In genomic region chr1:63964519-63964918, GRCm38 (mm10) we compare ENCODE assay signal across 17 mouse cellular contexts.
A peak's percentile ranks its signal among the peaks of the same experiment; 100 is the strongest.
DNase-seq lines count a peak whose midpoint lies in the region; ATAC-seq lines count a peak whose summit lies in the region.
"Had no signal": no experiment of that assay in that cellular context is flagged by ENCODE, and none has a peak within 500 bp of the region (broad histone marks: within the 10 kb centered on the region; RNA-seq: fewer than 3 reads in every experiment).

No protein-coding gene starts in this region.

- WGBS in kidney, embryonic 14.5 days, result 68% methylated on average over 1 of the region's 1 CpGs

- H3K36me3 ChIP-seq in kidney, embryonic 14.5 days (ENCODE audit: control insufficient read depth, insufficient read depth, low read length), result no peaks in the 10 kb centered on the region
- H3K36me3 ChIP-seq: embryonic facial prominence, embryonic 13.5 days; forebrain, embryonic 12.5 days; limb, embryonic 12.5 days; liver, embryonic 15.5 days; midbrain, embryonic 13.5 days had no signal

- no peaks in the 10 kb centered on the region for H3K27me3 ChIP-seq in kidney, embryonic 14.5 days (ENCODE audit: control insufficient read depth, insufficient read depth, low read length)
- H3K27me3 ChIP-seq: embryonic facial prominence, embryonic 13.5 days; forebrain, embryonic 12.5 days; limb, embryonic 12.5 days; liver, embryonic 15.5 days; midbrain, embryonic 13.5 days had no signal

- no peak overlapping the region for H3K27ac ChIP-seq in kidney, embryonic 14.5 days (ENCODE audit: low read depth, low read length)
- H3K27ac ChIP-seq: embryonic facial prominence, embryonic 13.5 days; forebrain, embryonic 12.5 days; limb, embryonic 12.5 days; liver, embryonic 15.5 days; midbrain, embryonic 13.5 days had no signal

- ATAC-seq in kidney, embryonic 14.5 days (ENCODE audit: low FRiP score, low TSS enrichment), result peak; percentile 55
- ATAC-seq: midbrain, embryonic 13.5 days had no signal

- no peaks in the 10 kb centered on the region for H3K9me3 ChIP-seq in kidney, embryonic 14.5 days (ENCODE audit: control insufficient read depth, low read length)
- H3K9me3 ChIP-seq: embryonic facial prominence, embryonic 13.5 days; forebrain, embryonic 12.5 days; limb, embryonic 12.5 days; liver, embryonic 15.5 days; midbrain, embryonic 13.5 days had no signal

- H3K9ac ChIP-seq in kidney, embryonic 14.5 days (ENCODE audit: low read depth, low read length), result no peak overlapping the region
- H3K9ac ChIP-seq: embryonic facial prominence, embryonic 13.5 days; forebrain, embryonic 12.5 days; limb, embryonic 12.5 days; liver, embryonic 15.5 days; midbrain, embryonic 13.5 days had no signal

- intact Hi-C loops in left cerebral cortex, postnatal 25 days (cut with DNase I), result loop anchor here (1.0 kb wide), 1 partner anchor 30 kb away; no protein-coding TSS in a partner anchor

- no peaks in the 10 kb centered on the region for H3K4me1 ChIP-seq in kidney, embryonic 14.5 days (ENCODE audit: control insufficient read depth, insufficient read depth, low read length)
- H3K4me1 ChIP-seq: embryonic facial prominence, embryonic 13.5 days; forebrain, embryonic 12.5 days; limb, embryonic 12.5 days; liver, embryonic 15.5 days; midbrain, embryonic 13.5 days had no signal

- no peak overlapping the region for H3K4me2 ChIP-seq in kidney, embryonic 14.5 days (replicated peaks; ENCODE audit: low read depth, low read length)
- H3K4me2 ChIP-seq: embryonic facial prominence, embryonic 13.5 days; forebrain, embryonic 12.5 days; limb, embryonic 12.5 days; liver, embryonic 15.5 days; midbrain, embryonic 13.5 days had no signal

- DNase-seq in kidney, adult 18-20 months, result no peak
- DNase-seq in lung, postnatal 10 days, result peak; percentile 44
- DNase-seq in lung, postnatal 25 days (ENCODE audit: low spot score), result no peak
- DNase-seq in frontal cortex, postnatal 36 days (ENCODE audit: low spot score in 2 of 2), result peak; percentile 53 to 74
- DNase-seq in left cerebral cortex, postnatal 25 days (ENCODE audit: low spot score in 2 of 2), result peak; percentile 45 to 84
- no peak for DNase-seq in adrenal gland, adult (ENCODE audit: inconsistent age in 2 of 2, low spot score in 1 of 2)
- no peak for DNase-seq in thymus, adult 18-20 months
- DNase-seq: adrenal gland, postnatal 14 days; B cell, adult 2 months; cerebellum, adult 9-11 months; kidney, postnatal 14 days had no signal

- no peak overlapping the region for H3K4me3 ChIP-seq in kidney, embryonic 14.5 days (ENCODE audit: low read length)
- H3K4me3 ChIP-seq: embryonic facial prominence, embryonic 13.5 days; forebrain, embryonic 12.5 days; limb, embryonic 12.5 days; liver, embryonic 15.5 days; midbrain, embryonic 13.5 days had no signal

Comparison
In these comparisons a context has a peak if more than half of its experiments do, and no peak if none do; other contexts are left out.
1. DNase-seq: peak in lung, postnatal 10 days (single experiment), frontal cortex, postnatal 36 days (2 of 2) and left cerebral cortex, postnatal 25 days (2 of 2); none in kidney, adult 18-20 months (single experiment), lung, postnatal 25 days (single experiment), adrenal gland, adult (0 of 2) and thymus, adult 18-20 months (0 of 2).